Mouse (Mus musculus) cerebellum, adult 2 months (tissue): Measurements from ENCODE around the gene Calr3.

ENCODE experiments used
- CTCF ChIP-seq: fragments of 200-500 bp; IDR thresholded peaks from 2 replicates; pipeline ENCODE4 v1.5.1; 2011; ENCODE audit warnings: low read depth, mild to moderate bottlenecking, control low read depth, low read length, moderate library complexity, borderline replicate concordance; ENCODE audit not compliant: insufficient read depth
- POLR2A ChIP-seq: fragments of 200-500 bp; IDR thresholded peaks from 2 replicates; pipeline ENCODE4 v1.6.1; 2011; ENCODE audit warnings: low read length, control low read depth, borderline replicate concordance; ENCODE audit not compliant: insufficient read depth

- TF ChIP-seq POLR2A (no peak), CTCF (no peak)
Observed at GRCm38 (mm10) chr8:72413839-72414238, 29.8 kb downstream of the Calr3 start.
